Mouse (Mus musculus): ENCODE data around the gene Gm10645. TPM values are rescaled to one million over a fixed set of nuclear protein-coding genes. Genes with fewer than 3 reads are reported as not detected.

Gm10645 gene
- polyA plus RNA-seq, 1 experiment from 2014 or later: 3.5 TPM

GRCm38 (mm10) chr8:83160613-83161012, 5.4 kb downstream of the Gm10645 start:
- Histone ChIP-seq H3K36me3 (replicated peaks; ENCODE audit: control insufficient read depth, insufficient read depth, low read depth, low read length) (no peaks in the 10 kb centered on the region), H3K9me3 (replicated peaks; ENCODE audit: control insufficient read depth, low read length) (no peaks in the 10 kb centered on the region), H3K4me1 (ENCODE audit: control insufficient read depth, insufficient read depth, low read length) (no peaks in the 10 kb centered on the region), H3K27me3 (ENCODE audit: control insufficient read depth, insufficient read depth, low read length) (no peaks in the 10 kb centered on the region), H3K27ac (replicated peaks; ENCODE audit: low read depth, low read length) (no peak overlapping the region), H3K9ac (replicated peaks; ENCODE audit: low read length) (no peak overlapping the region), H3K4me2 (ENCODE audit: low read depth, low read length) (no peak overlapping the region), H3K4me3 (ENCODE audit: low read depth, low read length) (no peak overlapping the region)
- 82% methylated on average over 2 of the region's 2 CpGs for WGBS
- no peak for ATAC-seq (replicated peaks; ENCODE audit: insufficient number of reproducible peaks, low FRiP score, low TSS enrichment, low read depth)
- no peak for DNase-seq (ENCODE audit: low spot score)

- WGBS: 43% methylated on average over 1 of the region's 1 CpGs
- H3K4me2 ChIP-seq (ENCODE audit: low read depth, low read length): no peak overlapping the region
- no peak overlapping the region for H3K27ac ChIP-seq (replicated peaks; ENCODE audit: low read depth, low read length)
- no peak overlapping the region for H3K4me3 ChIP-seq (ENCODE audit: low read depth, low read length)
- H3K9ac ChIP-seq (replicated peaks; ENCODE audit: low read length): no peak overlapping the region
- DNase-seq (ENCODE audit: low spot score) (no peak), ATAC-seq (replicated peaks; ENCODE audit: insufficient number of reproducible peaks, low FRiP score, low TSS enrichment, low read depth) (no peak)
- no peaks in the 10 kb centered on the region for H3K9me3 ChIP-seq (replicated peaks; ENCODE audit: control insufficient read depth, low read length)
- H3K27me3 ChIP-seq (ENCODE audit: control insufficient read depth, insufficient read depth, low read length): no peaks in the 10 kb centered on the region
- no peaks in the 10 kb centered on the region for H3K4me1 ChIP-seq (ENCODE audit: control insufficient read depth, insufficient read depth, low read length)
- no peaks in the 10 kb centered on the region for H3K36me3 ChIP-seq (replicated peaks; ENCODE audit: control insufficient read depth, insufficient read depth, low read depth, low read length)
Measured at GRCm38 (mm10) chr8:83159615-83160014, 6.4 kb downstream of the Gm10645 start.

GRCm38 (mm10) chr8:83158971-83159370, 7.0 kb downstream of the Gm10645 start:
- H3K9me3 ChIP-seq (replicated peaks; ENCODE audit: control insufficient read depth, low read length): no peaks in the 10 kb centered on the region
- H3K4me2 ChIP-seq (ENCODE audit: low read depth, low read length): no peak overlapping the region
- DNase-seq (ENCODE audit: low spot score) (no peak), ATAC-seq (replicated peaks; ENCODE audit: insufficient number of reproducible peaks, low FRiP score, low TSS enrichment, low read depth) (no peak)
- no peak overlapping the region for H3K9ac ChIP-seq (replicated peaks; ENCODE audit: low read length)
- no peak overlapping the region for H3K4me3 ChIP-seq (ENCODE audit: low read depth, low read length)
- H3K36me3 ChIP-seq (replicated peaks; ENCODE audit: control insufficient read depth, insufficient read depth, low read depth, low read length): no peaks in the 10 kb centered on the region
- H3K27ac ChIP-seq (replicated peaks; ENCODE audit: low read depth, low read length): no peak overlapping the region
- H3K4me1 ChIP-seq (ENCODE audit: control insufficient read depth, insufficient read depth, low read length): no peaks in the 10 kb centered on the region
- WGBS: 68% methylated on average over 3 of the region's 3 CpGs
- H3K27me3 ChIP-seq (ENCODE audit: control insufficient read depth, insufficient read depth, low read length): no peaks in the 10 kb centered on the region

- ATAC-seq (replicated peaks; ENCODE audit: insufficient number of reproducible peaks, low FRiP score, low TSS enrichment, low read depth): no peak
- H3K9ac ChIP-seq (replicated peaks; ENCODE audit: low read length): no peak overlapping the region
Measured at GRCm38 (mm10) chr8:83155110-83155509, 10.9 kb downstream of the Gm10645 start.

GRCm38 (mm10) chr8:83152470-83152869, 13.5 kb downstream of the Gm10645 start:
- Histone ChIP-seq H3K27ac (replicated peaks; ENCODE audit: low read depth, low read length) (no peak overlapping the region), H3K4me2 (ENCODE audit: low read depth, low read length) (no peak overlapping the region), H3K9me3 (replicated peaks; ENCODE audit: control insufficient read depth, low read length) (no peaks in the 10 kb centered on the region), H3K4me1 (ENCODE audit: control insufficient read depth, insufficient read depth, low read length) (no peaks in the 10 kb centered on the region), H3K36me3 (replicated peaks; ENCODE audit: control insufficient read depth, insufficient read depth, low read depth, low read length) (no peaks in the 10 kb centered on the region), H3K4me3 (ENCODE audit: low read depth, low read length) (no peak overlapping the region), H3K27me3 (ENCODE audit: control insufficient read depth, insufficient read depth, low read length) (no peaks in the 10 kb centered on the region), H3K9ac (replicated peaks; ENCODE audit: low read length) (no peak overlapping the region)
- no peak for ATAC-seq (replicated peaks; ENCODE audit: insufficient number of reproducible peaks, low FRiP score, low TSS enrichment, low read depth)
- no peak for DNase-seq (ENCODE audit: low spot score)
- WGBS: 74% methylated on average over 4 of the region's 4 CpGs

More at GRCm38 (mm10) chr8:83155110-83155509, 10.9 kb downstream of the Gm10645 start:
- Histone ChIP-seq H3K9me3 (replicated peaks; ENCODE audit: control insufficient read depth, low read length) (no peaks in the 10 kb centered on the region), H3K4me3 (ENCODE audit: low read depth, low read length) (no peak overlapping the region), H3K4me1 (ENCODE audit: control insufficient read depth, insufficient read depth, low read length) (no peaks in the 10 kb centered on the region), H3K4me2 (ENCODE audit: low read depth, low read length) (no peak overlapping the region), H3K27ac (replicated peaks; ENCODE audit: low read depth, low read length) (no peak overlapping the region), H3K36me3 (replicated peaks; ENCODE audit: control insufficient read depth, insufficient read depth, low read depth, low read length) (no peaks in the 10 kb centered on the region), H3K27me3 (ENCODE audit: control insufficient read depth, insufficient read depth, low read length) (no peaks in the 10 kb centered on the region)
- 33% methylated on average over 4 of the region's 4 CpGs for WGBS
- DNase-seq (ENCODE audit: low spot score): no peak

- Histone ChIP-seq H3K4me2 (ENCODE audit: low read depth, low read length) (no peak overlapping the region), H3K36me3 (replicated peaks; ENCODE audit: control insufficient read depth, insufficient read depth, low read depth, low read length) (no peaks in the 10 kb centered on the region), H3K9me3 (replicated peaks; ENCODE audit: control insufficient read depth, low read length) (no peaks in the 10 kb centered on the region), H3K9ac (replicated peaks; ENCODE audit: low read length) (no peak overlapping the region), H3K27ac (replicated peaks; ENCODE audit: low read depth, low read length) (no peak overlapping the region), H3K27me3 (ENCODE audit: control insufficient read depth, insufficient read depth, low read length) (no peaks in the 10 kb centered on the region), H3K4me1 (ENCODE audit: control insufficient read depth, insufficient read depth, low read length) (no peaks in the 10 kb centered on the region), H3K4me3 (ENCODE audit: low read depth, low read length) (no peak overlapping the region)
- WGBS: 65% methylated on average over 1 of the region's 2 CpGs
- ATAC-seq (replicated peaks; ENCODE audit: insufficient number of reproducible peaks, low FRiP score, low TSS enrichment, low read depth): no peak
- DNase-seq (ENCODE audit: low spot score): no peak
Measured at GRCm38 (mm10) chr8:83152055-83152454, 13.9 kb downstream of the Gm10645 start.

- Histone ChIP-seq H3K4me3 (ENCODE audit: low read depth, low read length) (no peak overlapping the region), H3K27me3 (ENCODE audit: control insufficient read depth, insufficient read depth, low read length) (no peaks in the 10 kb centered on the region), H3K9me3 (replicated peaks; ENCODE audit: control insufficient read depth, low read length) (no peaks in the 10 kb centered on the region), H3K27ac (replicated peaks; ENCODE audit: low read depth, low read length) (no peak overlapping the region), H3K36me3 (replicated peaks; ENCODE audit: control insufficient read depth, insufficient read depth, low read depth, low read length) (no peaks in the 10 kb centered on the region), H3K4me2 (ENCODE audit: low read depth, low read length) (no peak overlapping the region), H3K9ac (replicated peaks; ENCODE audit: low read length) (no peak overlapping the region), H3K4me1 (ENCODE audit: control insufficient read depth, insufficient read depth, low read length) (no peaks in the 10 kb centered on the region)
- ATAC-seq (replicated peaks; ENCODE audit: insufficient number of reproducible peaks, low FRiP score, low TSS enrichment, low read depth) (no peak), DNase-seq (ENCODE audit: low spot score) (no peak)
- 83% methylated on average over 6 of the region's 6 CpGs for WGBS
Measured at GRCm38 (mm10) chr8:83149124-83149523, 16.8 kb downstream of the Gm10645 start.

- no peak for ATAC-seq (replicated peaks; ENCODE audit: insufficient number of reproducible peaks, low FRiP score, low TSS enrichment, low read depth)
- Histone ChIP-seq H3K36me3 (replicated peaks; ENCODE audit: control insufficient read depth, insufficient read depth, low read depth, low read length) (no peaks in the 10 kb centered on the region), H3K27ac (replicated peaks; ENCODE audit: low read depth, low read length) (no peak overlapping the region), H3K4me2 (ENCODE audit: low read depth, low read length) (no peak overlapping the region), H3K4me3 (ENCODE audit: low read depth, low read length) (no peak overlapping the region), H3K9ac (replicated peaks; ENCODE audit: low read length) (no peak overlapping the region), H3K9me3 (replicated peaks; ENCODE audit: control insufficient read depth, low read length) (no peaks in the 10 kb centered on the region), H3K4me1 (ENCODE audit: control insufficient read depth, insufficient read depth, low read length) (no peaks in the 10 kb centered on the region), H3K27me3 (ENCODE audit: control insufficient read depth, insufficient read depth, low read length) (no peaks in the 10 kb centered on the region)
- DNase-seq (ENCODE audit: low spot score): no peak
- 80% methylated on average over 3 of the region's 3 CpGs for WGBS
Measured at GRCm38 (mm10) chr8:83145421-83145820, 20.5 kb downstream of the Gm10645 start.
